11 mouse cellular contexts compared by ENCODE assay signal in genomic region chr1:20302943-20303578, GRCm38 (mm10).
DNase-seq lines count a peak whose midpoint lies in the region; ATAC-seq and TF ChIP-seq lines count a peak whose summit lies in the region.
"Had no signal": no experiment of that assay in that cellular context is flagged by ENCODE, and none has a peak within 500 bp of the region (broad histone marks: within the 10 kb centered on the region; RNA-seq: fewer than 3 reads in every experiment).

No protein-coding gene starts in this region.

- H3K9me3 ChIP-seq in forebrain, postnatal 0 days (ENCODE audit: low read length), result no peaks in the 10 kb centered on the region
- H3K9me3 ChIP-seq: limb, embryonic 15.5 days had no signal

- TF ChIP-seq CTCF in forebrain, postnatal 0 days (IDR thresholded peaks at IDR 0.05; ENCODE audit: low read depth), result no peak

- no peak overlapping the region for H3K4me2 ChIP-seq in forebrain, postnatal 0 days (ENCODE audit: low read depth)
- H3K4me2 ChIP-seq: limb, embryonic 15.5 days had no signal

- DNase-seq in frontal cortex, postnatal 25 days (ENCODE audit: low spot score in 2 of 2), result no peak
- DNase-seq in forebrain, postnatal 0 days, result peak; percentile 62
- peak; percentile 20 to 33 for DNase-seq in layer of hippocampus, postnatal 36 days
- DNase-seq in retina, postnatal 7 days (ENCODE audit: low read depth, low spot score), result peak; percentile 24
- no peak for DNase-seq in lung, postnatal 4 days
- DNase-seq in kidney, adult 8-10 months, result no peak
- DNase-seq: gastrocnemius, postnatal 25 days; kidney, adult 11 months had no signal

- H3K4me3 ChIP-seq in forebrain, postnatal 0 days (ENCODE audit: low read depth, low read length), result no peak overlapping the region
- H3K4me3 ChIP-seq: limb, embryonic 15.5 days had no signal

- H3K27me3 ChIP-seq in forebrain, postnatal 0 days (ENCODE audit: insufficient read depth, low read length), result no peaks in the 10 kb centered on the region
- H3K27me3 ChIP-seq: limb, embryonic 15.5 days had no signal

- WGBS in forebrain, postnatal 0 days, result 16% methylated on average over 6 of the region's 6 CpGs

- H3K9ac ChIP-seq in forebrain, postnatal 0 days, result no peak overlapping the region
- H3K9ac ChIP-seq: limb, embryonic 15.5 days had no signal

- H3K36me3 ChIP-seq in forebrain, postnatal 0 days (ENCODE audit: insufficient read depth), result no peaks in the 10 kb centered on the region
- H3K36me3 ChIP-seq: limb, embryonic 15.5 days had no signal

- no peak overlapping the region for H3K27ac ChIP-seq in forebrain, postnatal 0 days (ENCODE audit: low read depth, low read length)
- H3K27ac ChIP-seq: limb, embryonic 15.5 days had no signal

- ATAC-seq in frontal cortex, adult (ENCODE audit: low TSS enrichment), result 0 out of 2 replicates have a peak, but pooled peaks have one; percentile 20
- peak; percentile 94 for ATAC-seq in forebrain, postnatal 0 days
- ATAC-seq in activated CD4-positive, CD25-positive, alpha-beta regulatory T cell, adult 4 months, result no peak

- peaks cover 10% of the 10 kb centered on the region; the same call in 1 of the 2 replicates for H3K4me1 ChIP-seq in forebrain, postnatal 0 days (ENCODE audit: insufficient read depth)
- H3K4me1 ChIP-seq: limb, embryonic 15.5 days had no signal

Comparison
In these comparisons a context has a peak if more than half of its experiments do, and no peak if none do; other contexts are left out.
1. DNase-seq: peak in forebrain, postnatal 0 days (single experiment), layer of hippocampus, postnatal 36 days (2 of 2) and retina, postnatal 7 days (single experiment); none in frontal cortex, postnatal 25 days (0 of 2), lung, postnatal 4 days (0 of 2) and kidney, adult 8-10 months (0 of 2).